Mouse (Mus musculus) cerebellum, adult 2 months (tissue): ENCODE measurements around the gene Prkag1. TPM values are rescaled to one million over a fixed set of nuclear protein-coding genes. Genes with fewer than 3 reads are reported as not detected.
"Not testable (repeated sequence)": the region's sequence is repeated elsewhere in the genome, so short reads cannot be mapped to it uniquely, and the experiment has no call there.

ENCODE experiments used
- DNase-seq, 2 experiments: peaks; one replicate each; pipeline ENCODE4 v3.0.0; 2021
- H3K27ac ChIP-seq: fragments of 200-500 bp; 2 replicates; pipeline ENCODE4 v1.5.1; 2012; ENCODE audit warnings: low read length, control low read depth, inconsistent platforms; ENCODE audit not compliant: insufficient read depth
- H3K27me3 ChIP-seq: fragments of 200-500 bp; 2 replicates; pipeline ENCODE4 v1.6.1; 2012; ENCODE audit warnings: inconsistent platforms, mild to moderate bottlenecking, low read length, moderate library complexity; ENCODE audit not compliant: control insufficient read depth, insufficient read depth
- H3K4me1 ChIP-seq: fragments of 200-500 bp; 2 replicates; pipeline ENCODE4 v1.6.1; 2011; ENCODE audit warnings: low read length; ENCODE audit not compliant: control insufficient read depth, insufficient read depth
- H3K4me3 ChIP-seq: fragments of 200-500 bp; replicated peaks from 2 replicates; pipeline ENCODE3; 2011; ENCODE audit warnings: mild to moderate bottlenecking, low read depth, low read length, control low read depth; ENCODE audit not compliant: insufficient read depth
- CTCF ChIP-seq: fragments of 200-500 bp; IDR thresholded peaks from 2 replicates; pipeline ENCODE4 v1.5.1; 2011; ENCODE audit warnings: low read depth, mild to moderate bottlenecking, control low read depth, low read length, moderate library complexity, borderline replicate concordance; ENCODE audit not compliant: insufficient read depth
- POLR2A ChIP-seq: fragments of 200-500 bp; IDR thresholded peaks from 2 replicates; pipeline ENCODE4 v1.6.1; 2011; ENCODE audit warnings: low read length, control low read depth, borderline replicate concordance; ENCODE audit not compliant: insufficient read depth
- WGBS: fragments of 180-500 bp; shearing (Covaris S2); methylation state at CpG from one replicate; pipeline ENCODE4 v1.1.7; 2018; 5-methylcytosine and 5-hydroxymethylcytosine counted together
- polyA plus RNA-seq: library from polyadenylated mRNA; depleted of rRNA; stranded (reverse); fragments of >200 nt; gene quantifications from 2 replicates; pipeline ENCODE4 v1.2.3, GENCODE M21; 2012

Gene Prkag1
- polyA plus RNA-seq, 1 experiment = 93.6 TPM

DNA sequence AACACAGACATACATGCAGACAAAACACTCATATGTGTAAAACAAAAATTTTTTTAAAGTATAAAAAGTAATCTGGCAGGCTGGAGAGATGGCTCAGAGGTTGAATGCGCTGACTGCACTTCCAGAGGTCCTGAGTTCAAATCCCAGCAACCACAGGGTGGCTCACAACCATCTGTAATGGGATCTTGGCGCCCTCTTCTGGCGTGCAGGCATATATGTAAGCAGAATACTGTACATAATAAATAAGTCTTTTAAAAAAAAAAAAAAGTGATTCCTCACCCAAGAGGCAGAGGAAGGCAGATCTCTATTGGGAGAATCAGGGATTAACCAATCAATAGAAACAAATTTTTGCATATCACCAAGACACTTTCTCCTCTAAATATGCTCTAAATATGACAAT, 7.9 kb downstream of the Prkag1 start:
- Histone ChIP-seq H3K4me3 (no peak overlapping the region), H3K27ac (no peak overlapping the region), H3K27me3 (no peaks in the 10 kb centered on the region), H3K4me1 (no peaks in the 10 kb centered on the region)
- DNase-seq = no peak
- 68% methylated on average over 3 of the region's 3 CpGs for WGBS
- TF ChIP-seq POLR2A (no peak), CTCF (0 out of 2 replicates have a peak, but pooled peaks have one; percentile 13)

- no peak for DNase-seq
- no peak overlapping the region for H3K27ac ChIP-seq
- no peaks in the 10 kb centered on the region for H3K4me1 ChIP-seq
- 95% methylated on average over 5 of the region's 5 CpGs for WGBS
- H3K27me3 ChIP-seq = no peaks in the 10 kb centered on the region
- no peak overlapping the region for H3K4me3 ChIP-seq
- TF ChIP-seq POLR2A (no peak), CTCF (no peak)
Observed at GRCm38 (mm10) chr15:98822147-98822546, 9.2 kb downstream of the Prkag1 start.

DNA sequence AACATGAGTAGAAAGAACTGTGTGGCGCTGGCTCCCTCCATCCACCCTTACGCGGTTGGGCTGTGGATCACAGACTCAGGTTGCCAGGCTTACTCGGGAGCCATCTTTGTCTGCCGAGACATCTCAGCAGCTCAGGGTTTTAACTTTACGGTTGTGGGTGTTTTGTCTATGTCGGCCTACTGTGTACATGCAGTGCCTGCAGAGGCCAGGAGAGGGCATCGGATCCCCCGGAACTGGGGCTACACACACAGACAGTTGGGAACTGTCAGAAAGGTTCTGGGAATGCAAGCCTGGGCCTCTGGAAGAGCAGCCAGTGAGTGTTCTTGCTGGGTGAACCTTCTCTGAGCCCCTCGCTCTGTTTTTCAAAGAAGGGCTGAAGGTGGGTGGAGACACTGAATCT, 9.9 kb downstream of the Prkag1 start:
- TF ChIP-seq POLR2A (no peak), CTCF (peak; percentile 40; the same call in 1 of the 2 replicates)
- WGBS = 37% methylated on average over 10 of the region's 10 CpGs
- no peak for DNase-seq
- H3K27me3 ChIP-seq = no peaks in the 10 kb centered on the region
- H3K4me3 ChIP-seq = no peak overlapping the region
- H3K4me1 ChIP-seq = no peaks in the 10 kb centered on the region
- H3K27ac ChIP-seq = no peak overlapping the region

GRCm38 (mm10) chr15:98820937-98821336, 10.4 kb downstream of the Prkag1 start:
- Histone ChIP-seq H3K27me3 (no peaks in the 10 kb centered on the region), H3K4me1 (no peaks in the 10 kb centered on the region), H3K4me3 (no peak overlapping the region), H3K27ac (no peak overlapping the region)
- no peak for TF ChIP-seq POLR2A
- TF ChIP-seq CTCF = no peak
- WGBS = 90% methylated on average over 4 of the region's 4 CpGs
- no peak for DNase-seq

- no peaks in the 10 kb centered on the region for H3K4me1 ChIP-seq
- H3K27ac ChIP-seq = no peak overlapping the region
- WGBS = 90% methylated on average over 7 of the region's 7 CpGs
- TF ChIP-seq CTCF = no peak
- no peak for TF ChIP-seq POLR2A
- no peak overlapping the region for H3K4me3 ChIP-seq
- DNase-seq = no peak
- H3K27me3 ChIP-seq = no peaks in the 10 kb centered on the region
Observed at GRCm38 (mm10) chr15:98818171-98818570, 13.2 kb downstream of the Prkag1 start.

DNA sequence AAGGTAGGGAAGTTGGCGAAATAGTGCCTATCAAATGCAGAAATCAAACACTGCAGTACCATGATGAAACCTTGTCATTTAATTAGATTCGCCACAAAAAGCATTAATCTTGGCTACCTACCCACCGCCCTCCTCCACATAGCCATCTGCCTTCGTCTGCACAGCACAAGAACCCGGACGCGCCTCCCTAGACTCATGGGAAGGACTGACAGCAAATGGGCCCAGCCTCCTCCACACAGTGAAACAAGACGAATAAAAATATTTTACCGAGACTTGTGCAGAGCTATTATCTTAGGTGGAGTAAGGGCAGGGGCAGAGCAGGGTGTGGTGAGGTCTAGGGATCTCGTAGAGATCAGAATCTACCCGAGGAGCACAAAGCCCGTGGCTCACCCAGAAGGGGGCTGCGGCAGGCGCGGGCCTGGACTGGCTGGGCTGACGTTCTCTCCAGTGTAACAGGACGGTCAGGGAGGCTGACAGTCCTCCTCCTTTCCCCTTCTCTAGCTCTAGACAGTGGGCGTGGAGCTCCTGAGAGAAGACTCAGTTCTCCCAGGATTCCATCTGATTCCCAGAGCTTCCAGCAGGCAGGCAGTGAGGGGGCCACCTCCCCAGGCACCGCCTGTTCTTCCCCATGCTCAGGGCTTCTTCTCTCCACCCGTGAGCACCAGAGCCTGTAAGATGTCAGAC, 18.4 kb downstream of the Prkag1 start:
- Histone ChIP-seq H3K27ac (no peak overlapping the region), H3K4me3 (no peak overlapping the region), H3K4me1 (peaks cover 5% of the 10 kb centered on the region; the same call in 1 of the 2 replicates), H3K27me3 (peaks cover 1% of the 10 kb centered on the region; the same call in 1 of the 2 replicates)
- TF ChIP-seq POLR2A (no peak), CTCF (no peak)
- DNase-seq = no peak
- WGBS = 78% methylated on average over 20 of the region's 20 CpGs

GRCm38 (mm10) chr15:98810212-98810611, 21.1 kb downstream of the Prkag1 start:
- H3K27ac ChIP-seq, H3K27me3 ChIP-seq, H3K4me3 ChIP-seq, H3K4me1 ChIP-seq, DNase-seq: not testable (repeated sequence)
- 82% methylated on average over 6 of the region's 6 CpGs for WGBS

- H3K4me1 ChIP-seq = peaks cover 6% of the 10 kb centered on the region; the same call in 1 of the 2 replicates
- H3K27me3 ChIP-seq = peaks cover 3% of the 10 kb centered on the region; the same call in 1 of the 2 replicates
- DNase-seq = no peak
- WGBS = 67% methylated on average over 3 of the region's 3 CpGs
- no peak within 1 kb of the TSS for H3K27ac ChIP-seq
- no peak within 1 kb of the TSS for H3K4me3 ChIP-seq
- no peak for TF ChIP-seq POLR2A
- TF ChIP-seq CTCF = no peak
Observed at GRCm38 (mm10) chr15:98809390-98809789, 21.9 kb downstream of the Prkag1 start, which contains the start of gene Ddn. Ddn (minus strand) TSS chr15:98809490.
